Mouse (Mus musculus) cerebellum, adult 2 months (tissue): Measurements from ENCODE around the gene Csad.

Source experiments
- CTCF ChIP-seq: fragments of 200-500 bp; IDR thresholded peaks from 2 replicates; pipeline ENCODE4 v1.5.1; 2011; ENCODE audit warnings: low read depth, mild to moderate bottlenecking, control low read depth, low read length, moderate library complexity, borderline replicate concordance; ENCODE audit not compliant: insufficient read depth
- POLR2A ChIP-seq: fragments of 200-500 bp; IDR thresholded peaks from 2 replicates; pipeline ENCODE4 v1.6.1; 2011; ENCODE audit warnings: low read length, control low read depth, borderline replicate concordance; ENCODE audit not compliant: insufficient read depth

GRCm38 (mm10) chr15:102192271-102192812 is 12.2 kb downstream of the Csad start:
- no peak for TF ChIP-seq CTCF
- TF ChIP-seq POLR2A: no peak
